ENCODE assay signal across 9 mouse cellular contexts in genomic region chr6:114892363-114892762, GRCm38 (mm10).
DNase-seq lines count a peak whose midpoint lies in the region; ATAC-seq lines count a peak whose summit lies in the region.
"Had no signal": no experiment of that assay in that cellular context is flagged by ENCODE, and none has a peak within 500 bp of the region (broad histone marks: within the 10 kb centered on the region; RNA-seq: fewer than 3 reads in every experiment).

No protein-coding gene starts in this region.

- peak; percentile 50 for ATAC-seq in forebrain, embryonic 11.5 days (replicated peaks; ENCODE audit: low FRiP score)
- ATAC-seq in hindbrain, embryonic 14.5 days (ENCODE audit: low FRiP score) = peak; percentile 54
- ATAC-seq in limb, embryonic 13.5 days (ENCODE audit: low FRiP score, low read depth) = no peak

- peak; percentile 30 to 47 for DNase-seq in adrenal gland, postnatal 36 days
- no peak for DNase-seq in adrenal gland, postnatal 25 days
- DNase-seq in 3T3-L1 (ENCODE audit: low read depth, low spot score) = peak; percentile 42
- DNase-seq in forebrain, embryonic 11.5 days (ENCODE audit: low spot score) = no peak
- peak; percentile 70 for DNase-seq in hindbrain, embryonic 14.5 days (ENCODE audit: low spot score)
- DNase-seq in retina, embryonic 14.5 days (ENCODE audit: low spot score) = peak; percentile 86
- no peak for DNase-seq in spleen, adult 12 weeks (ENCODE audit: low spot score)

- H3K4me1 ChIP-seq in forebrain, embryonic 11.5 days (replicated peaks; ENCODE audit: control insufficient read depth, insufficient read depth, low read length) = peaks cover 43% of the 10 kb centered on the region
- peaks cover 51% of the 10 kb centered on the region for H3K4me1 ChIP-seq in hindbrain, embryonic 14.5 days (replicated peaks; ENCODE audit: control insufficient read depth, insufficient read depth, low read length)
- H3K4me1 ChIP-seq in limb, embryonic 13.5 days = peaks cover 67% of the 10 kb centered on the region

- H3K36me3 ChIP-seq in forebrain, embryonic 11.5 days (ENCODE audit: control insufficient read depth, insufficient read depth, low read length) = no peaks in the 10 kb centered on the region
- H3K36me3 ChIP-seq in hindbrain, embryonic 14.5 days (replicated peaks; ENCODE audit: control insufficient read depth, insufficient read depth) = no peaks in the 10 kb centered on the region
- peaks cover 48% of the 10 kb centered on the region for H3K36me3 ChIP-seq in limb, embryonic 13.5 days

- no peaks in the 10 kb centered on the region for H3K9me3 ChIP-seq in forebrain, embryonic 11.5 days (ENCODE audit: control insufficient read depth, low read length)
- no peaks in the 10 kb centered on the region for H3K9me3 ChIP-seq in hindbrain, embryonic 14.5 days (ENCODE audit: control insufficient read depth, low read length)
- no peaks in the 10 kb centered on the region for H3K9me3 ChIP-seq in limb, embryonic 13.5 days

- H3K4me2 ChIP-seq in forebrain, embryonic 11.5 days (ENCODE audit: low read depth, low read length, severe bottlenecking) = no peak overlapping the region
- H3K4me2 ChIP-seq in hindbrain, embryonic 14.5 days (replicated peaks) = peak overlapping the region; percentile 23; the same call in 1 of the 2 replicates
- peak overlapping the region; percentile 30; the same call in 1 of the 2 replicates for H3K4me2 ChIP-seq in limb, embryonic 13.5 days (replicated peaks)

- H3K27me3 ChIP-seq in forebrain, embryonic 11.5 days (ENCODE audit: control insufficient read depth, insufficient read depth, low read length) = no peaks in the 10 kb centered on the region
- H3K27me3 ChIP-seq in hindbrain, embryonic 14.5 days (ENCODE audit: control insufficient read depth, insufficient read depth, low read length) = no peaks in the 10 kb centered on the region
- no peaks in the 10 kb centered on the region for H3K27me3 ChIP-seq in limb, embryonic 13.5 days

- H3K9ac ChIP-seq in forebrain, embryonic 11.5 days (ENCODE audit: low read length) = peak overlapping the region; percentile 12; the same call in 1 of the 2 replicates
- no peak overlapping the region for H3K9ac ChIP-seq in hindbrain, embryonic 14.5 days
- peak overlapping the region; percentile 35 for H3K9ac ChIP-seq in limb, embryonic 13.5 days

- H3K4me3 ChIP-seq in forebrain, embryonic 11.5 days (ENCODE audit: low read depth, low read length) = no peak overlapping the region
- H3K4me3 ChIP-seq in hindbrain, embryonic 14.5 days (replicated peaks; ENCODE audit: low read length) = no peak overlapping the region
- H3K4me3 ChIP-seq in limb, embryonic 13.5 days = no peak overlapping the region
- H3K4me3 ChIP-seq: erythroblast, embryonic 14.5 days had no signal

- WGBS in forebrain, embryonic 11.5 days = 21% methylated on average over 6 of the region's 6 CpGs
- 6% methylated on average over 6 of the region's 6 CpGs for WGBS in hindbrain, embryonic 14.5 days
- WGBS in limb, embryonic 13.5 days = 37% methylated on average over 6 of the region's 6 CpGs

- H3K27ac ChIP-seq in forebrain, embryonic 11.5 days (ENCODE audit: low read depth, low read length) = peak overlapping the region; percentile 38; the same call in 1 of the 2 replicates
- H3K27ac ChIP-seq in hindbrain, embryonic 14.5 days = peak overlapping the region; percentile 49
- peak overlapping the region; percentile 84; the same call in 1 of the 2 replicates for H3K27ac ChIP-seq in limb, embryonic 13.5 days

Comparison
In these comparisons a context has a peak if more than half of its experiments do, and no peak if none do; other contexts are left out.
1. DNase-seq: peak in adrenal gland, postnatal 36 days (2 of 2), 3T3-L1 (single experiment), hindbrain, embryonic 14.5 days (single experiment) and retina, embryonic 14.5 days (single experiment); none in adrenal gland, postnatal 25 days (single experiment), forebrain, embryonic 11.5 days (single experiment) and spleen, adult 12 weeks (single experiment).
2. Peak in every context shown above with its lines, with median percentiles within 50 percentile points of each other: H3K27ac ChIP-seq.